Mouse (Mus musculus): Measurements from ENCODE around the gene Ezh1.

The Ezh1 gene

DNA sequence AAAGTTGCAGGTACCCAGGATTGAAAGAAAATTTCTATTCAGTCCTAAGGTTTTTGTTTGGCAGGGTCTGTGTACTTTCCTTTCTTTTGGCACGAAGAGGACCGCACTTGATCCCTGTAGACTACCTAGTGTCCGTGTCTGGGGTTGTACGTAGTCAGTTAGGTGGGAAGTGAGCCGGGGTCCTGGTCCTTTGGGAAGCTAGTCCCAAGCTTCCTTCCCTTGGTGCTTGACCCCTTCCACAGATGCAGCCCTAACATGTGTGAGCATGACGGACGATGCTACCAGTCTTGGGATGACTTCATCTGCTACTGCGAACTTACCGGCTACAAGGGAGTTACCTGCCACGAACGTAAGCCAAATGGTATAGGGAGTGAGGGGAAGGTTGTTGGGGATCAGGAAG, 44.3 kb downstream of the Ezh1 start:
- DNase-seq (ENCODE audit: low read depth, low spot score) = no peak

DNA sequence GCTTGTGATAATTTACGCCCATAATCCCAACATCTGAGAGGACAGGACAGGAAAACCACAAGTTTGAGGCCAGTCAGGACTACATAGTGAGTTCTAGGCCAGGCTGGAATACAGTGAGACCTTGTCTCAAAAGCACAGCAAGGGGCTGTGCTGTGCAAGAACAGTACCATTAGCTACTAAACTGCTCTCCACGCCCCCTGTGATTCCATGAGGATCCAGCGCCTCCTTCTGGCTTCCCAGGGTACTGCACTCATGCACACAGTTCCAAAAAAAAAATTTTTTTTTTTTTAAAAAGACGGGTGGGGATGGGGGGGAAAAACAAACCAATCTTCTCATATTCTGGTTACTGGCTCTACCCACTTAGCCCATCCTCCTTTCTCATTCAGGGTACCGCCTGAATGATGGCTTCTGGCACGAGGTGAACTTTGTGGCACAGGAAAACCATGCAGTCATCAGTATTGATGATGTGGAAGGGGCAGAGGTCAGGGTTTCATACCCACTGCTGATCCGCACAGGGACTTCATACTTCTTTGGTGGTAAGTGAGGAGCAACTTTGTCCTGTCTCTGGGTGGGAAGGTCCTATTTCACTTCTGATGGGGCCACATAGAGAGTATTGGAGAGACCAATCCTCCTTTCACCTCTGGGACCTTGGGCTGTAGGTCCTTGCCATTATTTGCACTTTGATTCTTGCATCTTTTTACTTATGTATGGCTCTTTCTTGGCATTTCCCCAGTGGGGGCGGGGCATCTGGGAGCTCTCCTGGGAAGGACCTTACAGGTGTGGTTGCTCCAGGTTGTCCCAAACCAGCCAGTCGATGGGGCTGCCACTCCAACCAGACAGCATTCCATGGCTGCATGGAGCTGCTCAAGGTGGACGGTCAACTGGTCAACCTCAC, 45.2 kb downstream of the Ezh1 start:
- DNase-seq (ENCODE audit: low read depth, low spot score) = no peak

DNA sequence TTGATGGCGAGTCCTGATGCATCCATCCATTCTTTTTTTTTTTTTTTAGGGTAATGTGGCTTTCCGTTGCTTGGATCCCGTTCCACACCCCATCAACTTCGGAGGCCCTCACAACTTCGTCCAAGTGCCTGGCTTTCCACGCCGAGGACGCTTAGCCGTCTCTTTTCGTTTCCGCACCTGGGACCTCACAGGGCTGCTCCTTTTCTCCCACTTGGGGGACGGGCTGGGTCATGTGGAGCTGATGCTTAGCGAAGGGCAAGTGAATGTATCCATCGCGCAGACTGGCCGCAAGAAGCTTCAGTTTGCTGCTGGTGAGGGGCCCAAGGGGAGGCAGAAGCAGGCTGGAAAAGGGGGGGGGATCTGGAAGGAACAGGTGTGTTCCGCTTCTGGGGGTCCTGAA, 46.0 kb downstream of the Ezh1 start:
- no peak for DNase-seq (ENCODE audit: low read depth, low spot score)

DNA sequence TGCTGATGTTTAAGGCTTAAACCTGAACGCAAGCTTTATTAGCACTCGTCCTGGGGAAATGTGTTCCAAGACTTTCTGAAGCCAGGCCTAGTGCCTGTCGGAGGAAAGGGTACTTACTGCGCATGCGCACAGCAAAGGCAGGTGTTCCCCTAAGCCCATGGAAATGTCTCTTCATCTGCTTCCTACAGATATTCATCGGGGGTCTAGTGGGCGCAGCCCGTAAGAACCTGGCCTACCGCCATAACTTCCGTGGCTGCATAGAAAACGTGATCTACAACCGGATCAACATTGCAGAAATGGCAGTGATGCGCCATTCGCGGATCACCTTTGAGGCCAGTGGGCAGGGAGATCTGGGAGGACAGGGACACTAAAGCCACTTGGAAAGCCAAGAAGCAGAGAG, 47.0 kb downstream of the Ezh1 start:
- DNase-seq (ENCODE audit: low read depth, low spot score) = no peak

DNA sequence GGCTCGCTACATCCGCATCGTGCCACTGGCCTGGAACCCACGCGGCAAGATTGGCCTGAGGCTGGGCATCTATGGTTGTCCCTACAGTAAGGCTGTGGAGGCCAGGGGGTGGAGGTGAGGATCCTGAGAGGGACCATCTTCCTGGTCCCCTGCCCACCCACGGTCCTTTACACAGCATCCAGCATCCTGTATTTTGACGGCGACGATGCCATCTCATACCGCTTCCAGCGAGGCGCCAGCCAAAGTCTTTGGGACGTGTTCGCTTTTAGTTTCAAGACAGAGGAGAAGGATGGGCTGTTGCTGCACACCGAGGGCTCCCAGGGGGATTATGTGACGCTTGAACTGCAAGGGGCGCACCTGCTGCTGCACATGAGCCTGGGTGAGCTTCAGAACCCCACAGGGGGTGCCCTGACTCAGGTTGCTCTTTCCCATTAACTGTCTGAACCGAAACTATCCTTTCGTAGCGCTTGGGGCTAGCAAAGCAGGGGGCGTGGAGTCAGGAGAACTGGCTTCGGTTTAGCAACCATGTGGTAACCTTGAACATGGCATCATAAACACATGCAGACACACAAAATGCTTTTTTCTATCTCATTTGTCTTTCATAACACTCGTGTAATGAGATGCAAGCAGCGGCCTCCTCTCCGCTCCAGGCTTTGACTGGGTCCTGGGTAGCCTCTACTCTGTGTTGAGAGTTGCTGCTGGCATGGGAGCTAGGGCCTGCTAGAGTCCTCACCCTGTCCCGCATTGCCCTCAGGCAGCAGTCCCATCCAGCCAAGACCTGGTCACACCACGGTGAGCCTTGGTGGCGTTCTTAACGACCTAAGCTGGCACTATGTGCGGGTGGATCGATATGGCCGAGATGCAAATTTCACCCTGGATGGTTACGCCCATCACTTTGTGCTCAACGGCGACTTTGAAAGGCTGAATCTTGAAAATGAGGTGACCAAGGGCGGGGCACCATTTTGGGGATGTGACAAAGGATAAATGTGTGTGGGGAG, 47.9 kb downstream of the Ezh1 start:
- DNase-seq (ENCODE audit: low read depth, low spot score) = no peak

DNA sequence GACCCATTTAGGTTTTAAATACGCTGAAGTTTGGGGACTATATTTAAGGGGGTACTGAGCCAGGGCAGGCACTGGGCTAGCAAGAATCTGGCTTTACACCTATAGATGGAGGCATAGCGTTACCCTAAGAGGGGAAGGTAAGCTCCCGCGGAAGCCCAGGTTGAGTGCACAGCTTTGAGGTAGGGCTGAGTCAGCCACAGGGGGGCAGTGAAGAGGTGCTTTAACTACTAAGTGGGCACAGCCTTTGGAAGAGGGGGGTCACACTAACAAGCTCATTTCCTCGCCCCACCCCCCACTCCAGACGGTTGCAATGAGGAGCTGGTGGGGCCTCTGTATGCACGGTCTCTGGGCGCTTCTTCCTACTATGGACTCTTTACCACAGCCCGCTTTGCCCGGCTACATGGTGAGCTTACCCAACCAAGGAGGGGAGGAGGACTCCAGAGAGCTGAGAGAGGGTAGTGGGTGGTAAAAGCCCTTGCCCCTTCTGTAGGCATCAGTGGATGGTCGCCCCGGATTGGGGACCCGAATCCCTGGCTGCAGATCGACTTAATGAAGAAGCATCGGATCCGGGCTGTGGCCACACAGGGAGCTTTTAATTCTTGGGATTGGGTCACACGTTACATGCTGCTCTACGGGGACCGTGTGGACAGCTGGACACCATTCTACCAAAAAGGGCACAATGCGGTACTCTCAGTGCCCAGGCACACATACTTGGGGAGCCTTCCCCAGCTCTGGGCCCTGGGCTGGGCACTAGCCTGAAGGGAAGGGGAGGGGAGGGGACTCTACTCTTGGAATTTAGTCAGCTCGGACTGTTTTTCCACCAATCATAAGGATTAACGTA, 49.1 kb downstream of the Ezh1 start:
- DNase-seq (ENCODE audit: low read depth, low spot score) = no peak

DNA sequence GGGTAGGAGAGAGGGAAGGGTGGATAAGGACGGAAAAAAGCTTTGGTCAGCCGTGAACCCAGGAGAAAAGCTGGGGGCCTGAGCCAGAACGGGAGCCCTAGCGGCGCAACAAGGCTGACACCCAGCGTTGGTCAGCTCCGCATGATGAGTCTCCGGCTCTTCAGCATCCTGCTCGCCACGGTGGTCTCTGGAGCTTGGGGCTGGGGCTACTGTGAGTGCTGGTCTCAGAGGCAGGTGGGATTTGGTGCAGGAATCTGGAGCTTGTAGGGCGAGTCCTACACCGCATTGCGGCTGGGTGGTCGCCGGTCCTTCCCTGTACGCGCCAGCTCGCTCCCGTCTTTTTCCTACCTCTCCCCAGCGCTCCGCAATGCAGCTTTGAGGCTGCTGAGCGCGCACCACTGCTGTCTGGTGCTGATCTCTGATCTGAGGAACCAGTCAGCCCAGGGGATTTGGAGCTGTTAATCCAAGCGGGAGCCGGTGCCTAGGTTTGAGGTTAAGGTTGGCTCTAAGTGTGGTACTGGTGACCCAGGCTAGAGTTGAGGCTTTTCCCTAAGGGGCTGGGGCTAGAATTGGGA, 50.1 kb downstream of the Ezh1 start:
- DNase-seq (ENCODE audit: low read depth, low spot score) = no peak

DNA sequence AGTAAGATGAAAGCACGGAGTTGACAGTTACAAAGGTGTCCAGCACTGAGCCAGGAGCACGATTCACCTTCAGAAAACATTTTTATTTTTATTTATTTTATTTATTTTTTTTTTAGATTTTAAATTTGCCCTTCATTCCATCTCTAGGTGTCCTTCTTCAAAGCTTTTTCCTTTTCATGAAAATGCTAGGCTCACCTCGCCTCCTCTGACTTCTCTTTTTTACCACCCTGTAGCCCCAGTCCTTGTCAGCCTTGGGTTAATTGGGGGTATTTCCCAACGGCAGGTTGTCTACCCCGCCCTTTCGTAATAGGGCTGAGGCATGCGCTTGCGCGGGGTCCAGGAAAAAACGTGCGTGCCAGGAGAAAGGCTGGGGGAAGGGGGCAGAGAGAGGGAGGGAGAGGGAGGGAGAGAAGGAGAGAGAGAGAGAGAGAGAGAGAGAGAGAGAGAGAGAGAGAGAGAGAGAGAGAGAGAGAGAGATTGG, 50.6 kb downstream of the Ezh1 start:
- no peak for DNase-seq (ENCODE audit: low read depth, low spot score)

DNA sequence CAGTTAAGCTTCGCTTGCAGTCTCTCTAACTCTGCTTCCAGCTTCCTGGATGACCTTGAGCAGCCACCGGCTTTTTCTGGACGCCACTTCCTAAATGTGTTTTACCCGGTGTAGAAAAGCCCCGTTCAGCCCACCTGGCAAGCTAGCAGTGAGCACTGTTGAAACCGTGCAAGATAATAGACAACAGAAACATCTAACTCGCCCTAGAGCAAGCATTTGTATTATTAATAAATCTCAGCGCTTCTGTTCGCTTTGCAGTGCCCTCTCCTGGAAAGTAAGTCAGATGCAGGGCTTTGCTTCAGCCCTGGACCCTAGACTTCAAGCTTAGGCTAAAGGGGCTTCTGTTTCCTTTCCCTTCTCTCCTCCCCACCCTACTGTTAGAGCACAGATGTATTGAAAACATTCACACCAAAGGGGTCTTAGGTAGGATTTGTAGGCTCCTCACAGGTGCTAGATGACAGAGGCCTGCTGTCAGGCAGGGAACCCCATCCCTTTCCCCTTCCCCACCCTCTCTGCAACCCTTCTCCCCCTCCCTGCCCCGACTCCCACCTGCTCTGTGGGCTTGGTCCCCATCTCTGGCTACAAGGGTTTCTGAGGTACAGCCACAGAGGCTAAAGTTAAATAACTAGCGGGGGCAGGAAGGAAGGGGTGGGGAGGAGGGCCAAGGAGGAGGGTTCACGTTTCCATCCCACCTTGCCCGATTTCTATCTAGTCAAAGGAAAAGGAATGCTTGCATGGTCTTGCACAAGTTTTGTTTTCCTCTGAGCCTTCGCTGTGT, 51.2 kb downstream of the Ezh1 start, which contains the start of gene Ccr10:
TSS of gene Ccr10 (minus strand) at position 593 of the 778 bp plus-strand sequence.
- DNase-seq (ENCODE audit: low read depth, low spot score) = no peak

DNA sequence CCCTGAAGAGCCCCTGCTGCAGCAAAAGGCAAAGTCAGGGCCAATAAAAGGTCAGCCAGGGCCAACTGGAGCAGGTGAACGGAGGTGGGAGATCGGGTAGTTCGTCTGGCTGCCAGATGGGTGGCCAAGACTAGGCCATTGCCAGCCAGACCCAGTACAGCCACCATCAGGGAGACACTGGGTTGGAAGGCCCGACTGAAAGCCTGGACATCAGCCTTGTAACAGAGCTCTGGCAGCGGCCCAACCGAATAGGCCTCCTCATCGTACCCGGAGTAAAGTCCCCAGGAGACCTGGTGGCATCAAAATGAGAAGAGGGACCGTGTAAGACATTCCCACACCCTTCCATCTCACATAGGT, 51.9 kb downstream of the Ezh1 start:
- DNase-seq (ENCODE audit: low read depth, low spot score) = no peak

DNA sequence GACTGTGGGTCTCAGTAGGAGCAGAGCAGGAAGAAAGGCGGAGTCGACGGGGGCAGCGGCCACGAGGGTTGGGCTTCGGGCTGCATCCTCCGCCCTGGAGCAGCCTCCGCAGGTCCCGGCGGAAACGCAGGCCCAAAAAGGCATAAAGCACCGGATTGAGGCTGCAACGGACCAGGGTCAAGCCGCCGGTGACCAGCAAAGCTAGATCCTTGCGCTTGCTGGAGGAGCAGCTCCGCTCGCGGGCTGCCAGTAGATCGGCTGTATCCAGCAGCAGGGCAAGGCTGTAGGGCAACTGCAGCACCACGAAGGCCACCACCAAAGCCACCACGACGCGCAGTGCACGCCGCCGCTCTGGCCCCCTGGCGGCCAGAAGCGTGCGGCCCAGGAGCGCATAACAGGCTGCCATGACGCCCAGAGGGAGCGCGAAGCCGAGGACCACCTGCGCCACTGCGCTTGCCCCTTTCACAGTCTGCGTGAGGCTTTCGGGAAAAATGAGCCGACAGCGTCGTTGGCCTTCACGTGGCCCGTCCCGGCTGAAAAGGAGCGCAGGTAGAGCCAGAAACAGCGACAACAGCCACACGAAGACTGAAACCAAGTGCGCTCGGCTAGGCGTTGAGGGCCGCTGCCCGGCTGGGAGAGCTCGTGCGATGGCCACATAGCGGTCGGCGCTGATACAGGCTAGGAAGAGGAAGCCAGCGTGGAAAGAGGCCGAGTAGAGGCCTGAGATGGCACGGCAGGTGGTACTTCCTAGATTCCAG, 52.5 kb downstream of the Ezh1 start:
- no peak for DNase-seq (ENCODE audit: low read depth, low spot score)

DNA sequence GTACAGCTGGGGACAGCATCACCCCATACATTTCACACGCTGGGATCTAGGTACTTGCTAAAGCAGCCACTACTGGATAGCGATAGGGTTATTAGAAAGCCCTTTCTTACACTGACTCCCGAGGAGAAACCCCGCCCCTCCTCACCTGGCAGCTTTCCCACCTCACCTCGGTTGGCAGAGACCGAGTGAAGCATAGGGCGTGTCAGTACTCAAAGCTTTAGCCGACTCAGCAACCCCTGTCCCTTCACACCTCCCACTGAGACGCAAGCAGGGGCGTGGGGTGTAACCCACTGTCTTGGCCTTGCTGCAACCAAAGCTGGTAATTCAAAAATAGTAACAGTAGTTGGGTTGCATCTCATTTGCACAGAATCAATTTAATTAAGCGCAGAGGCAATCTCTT, 53.2 kb downstream of the Ezh1 start:
- DNase-seq (ENCODE audit: low read depth, low spot score) = no peak

DNA sequence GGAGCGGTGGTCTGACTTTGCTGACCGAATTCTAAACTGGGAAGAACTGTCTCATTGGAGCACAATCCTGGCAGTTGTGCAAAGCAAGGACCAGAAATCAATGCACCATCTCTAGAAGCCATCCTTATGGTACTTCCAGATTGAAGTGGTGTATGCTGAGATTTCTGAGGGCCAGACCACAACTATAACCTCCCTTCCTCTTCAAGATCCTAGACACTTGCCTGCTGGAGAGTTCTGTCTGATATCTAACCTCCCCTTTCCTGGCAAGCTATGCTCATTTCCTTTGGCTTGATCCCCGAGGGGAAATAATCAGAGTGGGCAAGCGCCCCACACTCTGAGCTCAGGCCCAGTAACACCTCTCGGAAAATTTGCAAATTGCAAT, 53.8 kb downstream of the Ezh1 start:
- DNase-seq (ENCODE audit: low read depth, low spot score) = no peak

DNA sequence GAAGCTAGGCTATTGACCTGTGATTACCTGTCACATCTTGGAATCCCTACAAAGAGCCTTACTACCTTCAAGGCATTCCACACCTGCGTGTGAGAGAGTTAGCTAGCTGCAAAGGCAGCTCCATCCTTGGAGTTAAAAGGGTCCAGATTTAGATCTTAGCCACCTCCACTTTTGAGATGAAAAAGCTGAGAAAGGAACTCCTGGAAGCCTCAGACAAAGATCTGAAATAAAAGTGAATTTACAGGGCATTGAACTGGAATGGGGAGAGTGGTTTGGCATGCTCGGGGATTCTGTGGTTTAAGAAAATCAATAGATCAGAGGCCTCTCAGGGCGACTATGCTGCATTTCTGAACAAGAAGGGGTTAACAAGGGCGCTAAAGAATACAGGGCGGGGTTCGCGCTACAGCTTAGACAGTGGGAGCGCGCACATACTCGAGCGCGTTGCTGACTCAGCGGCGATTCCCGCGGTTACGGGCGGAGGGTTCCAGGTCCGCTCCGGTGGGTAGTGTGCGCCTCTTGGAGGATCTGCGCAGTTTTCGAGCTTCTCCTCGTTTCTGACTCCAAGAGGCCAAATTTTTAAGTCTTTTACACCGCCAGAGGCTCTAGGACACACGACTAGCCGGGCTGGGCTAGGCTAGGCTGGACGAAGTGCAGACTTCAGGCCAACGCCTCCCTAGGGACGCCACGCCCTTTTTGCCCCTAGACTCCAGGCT, 54.4 kb downstream of the Ezh1 start:
- DNase-seq (ENCODE audit: low read depth, low spot score) = no peak

DNA sequence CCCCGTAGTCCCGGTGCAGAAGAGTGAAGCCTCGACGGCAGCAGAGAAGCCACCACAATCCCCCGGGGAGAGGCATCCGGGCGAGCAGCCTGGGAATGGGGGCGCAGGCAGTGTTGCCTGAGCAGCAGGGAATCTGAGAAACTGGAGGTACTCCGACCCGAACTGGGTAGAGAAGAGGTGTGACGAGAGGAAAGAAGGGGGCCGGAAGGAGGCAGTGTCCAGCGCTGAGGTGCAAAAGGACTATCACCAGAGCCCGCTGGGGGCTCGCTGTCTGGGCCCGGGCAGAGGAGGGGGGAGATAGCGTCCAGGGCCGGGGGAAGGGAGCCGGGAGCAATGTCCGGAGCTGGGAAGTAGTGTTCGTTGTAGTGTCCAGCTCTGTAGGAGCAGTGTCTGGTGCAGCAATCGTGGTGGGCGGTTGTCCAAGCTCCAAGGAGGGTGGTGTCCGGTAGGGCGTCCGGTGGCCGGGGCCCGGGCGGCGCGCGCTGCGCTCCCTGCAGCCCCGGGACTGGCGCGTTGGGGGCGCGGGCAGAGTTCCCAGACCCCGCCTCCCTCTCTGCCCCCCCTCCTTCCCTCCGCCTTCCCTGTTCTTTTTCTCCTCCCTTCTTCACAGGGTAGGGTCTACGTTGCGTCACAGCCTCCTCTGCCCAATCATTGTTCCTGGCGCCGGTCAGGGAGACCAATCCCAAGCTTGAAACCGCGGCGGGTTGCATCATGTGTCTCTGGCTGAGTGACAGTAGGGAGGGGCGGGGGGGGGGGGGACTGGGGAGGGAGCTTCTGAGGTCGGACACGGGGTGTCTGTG, 55.3 kb downstream of the Ezh1 start, which contains the start of gene Plekhh3:
TSS of gene Plekhh3 (minus strand) at position 541 of the 800 bp plus-strand sequence.
- DNase-seq (ENCODE audit: low read depth, low spot score) = peak; percentile 97

DNA sequence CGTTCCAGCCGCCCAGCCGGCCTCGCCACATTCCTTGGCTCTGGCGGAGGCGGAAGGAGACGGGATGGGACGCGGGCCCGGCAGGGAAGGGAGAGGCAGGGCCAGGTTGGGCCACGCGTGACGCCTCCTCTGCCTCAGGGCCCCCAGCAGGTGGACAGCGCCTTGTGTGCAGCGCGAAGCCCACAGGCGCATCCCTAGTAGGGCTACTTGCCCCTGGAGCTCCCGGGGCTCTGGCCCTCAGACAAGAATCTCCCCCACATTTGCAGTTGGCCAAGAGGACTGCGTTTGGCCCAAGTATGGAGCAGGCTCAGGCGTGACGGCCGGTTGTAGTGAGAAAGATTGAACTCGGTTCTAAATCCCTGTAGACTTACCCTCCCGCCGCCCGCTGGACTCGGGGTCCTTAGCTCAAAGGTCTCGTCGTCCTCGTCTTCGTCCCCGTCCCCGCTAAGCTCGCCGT, 55.9 kb downstream of the Ezh1 start, which contains the start of gene Cntnap1:
TSS of gene Cntnap1 (plus strand) at position 170 of the 457 bp plus-strand sequence.
- no peak for DNase-seq (ENCODE audit: low read depth, low spot score)

DNA sequence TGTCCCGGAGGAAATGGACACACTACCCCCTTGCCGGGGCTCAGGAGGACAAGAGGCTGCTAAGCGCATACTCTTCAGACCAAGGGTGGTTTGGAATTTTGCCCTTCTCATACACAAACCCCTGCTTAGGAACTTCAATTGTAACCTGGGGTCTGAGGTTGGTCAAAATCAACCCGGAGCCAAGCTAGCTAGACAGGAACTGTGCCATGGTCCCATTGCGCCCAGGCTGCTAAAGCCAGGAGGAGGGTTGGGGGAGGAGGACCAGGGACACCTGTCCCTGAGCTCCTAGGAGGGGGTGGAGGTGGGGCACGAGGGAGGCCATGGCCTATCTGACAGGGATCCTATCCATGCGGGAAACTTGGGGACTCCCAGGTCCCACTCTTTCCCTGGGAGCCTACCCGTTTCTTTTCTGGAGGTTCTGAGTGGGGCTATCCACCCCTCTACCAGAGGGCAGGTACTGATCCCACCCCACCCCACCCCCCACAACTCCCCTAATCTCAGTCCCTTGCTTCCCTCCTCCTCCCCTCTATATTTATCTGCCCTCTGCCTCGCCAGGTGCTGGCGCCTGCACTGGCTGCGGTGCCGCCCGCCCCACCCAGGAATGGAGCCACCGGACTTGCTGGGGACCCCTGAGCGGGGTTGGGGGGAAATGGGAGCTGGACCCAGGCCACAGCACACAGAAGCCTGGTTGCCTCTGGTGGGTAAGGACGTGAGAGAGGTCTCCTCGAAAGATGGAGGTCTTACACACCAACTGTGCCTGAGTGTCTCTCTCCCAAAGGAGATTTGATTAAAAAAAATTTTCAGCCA, 56.8 kb downstream of the Ezh1 start:
- no peak for DNase-seq (ENCODE audit: low read depth, low spot score)

Measured in brain, embryonic 18.5 days (tissue).